Mouse (Mus musculus) heart, postnatal 0 days (tissue): ENCODE results near the gene Lpp.

Experiments used
- CTCF ChIP-seq: IDR thresholded peaks from 2 replicates; pipeline ENCODE4 v1.5.1; 2016; ENCODE audit warnings: antibody characterized with exemption, control low read depth, low read depth
- EP300 ChIP-seq: IDR thresholded peaks from 2 replicates; pipeline ENCODE4 v1.6.1; 2016; ENCODE audit warnings: antibody characterized with exemption, low read depth

GRCm38 (mm10) chr16:24531681-24532080 is 138.4 kb downstream of the Lpp start:
- TF ChIP-seq EP300 (no peak), CTCF (no peak)
